Mouse (Mus musculus) Patski (cell line): ENCODE measurements around the gene Rtca. TPM values are rescaled to one million over a fixed set of nuclear protein-coding genes. Genes with fewer than 3 reads are reported as not detected.

ENCODE experiments used
- ATAC-seq: fragments of 100-300 bp; one replicate; pipeline ENCODE4 v1.8.0; 2021
- CTCF ChIA-PET: fragments of 350-600 bp; sonication (Branson Sonifier 250); formaldehyde crosslinking; loops from one replicate; lab custom pipeline; 2022; ENCODE audit warnings: inconsistent platforms; lab: Charles Lee
- POLR2A ChIA-PET: fragments of 350-600 bp; sonication (Branson Sonifier 250); formaldehyde crosslinking; loops from one replicate; lab custom pipeline; 2022; ENCODE audit warnings: antibody characterized with exemption, inconsistent platforms; lab: Charles Lee
- DNase-seq: peaks from one replicate; pipeline ENCODE4 v3.0.0-alpha.2; 2011; ENCODE audit warnings: low read depth, low spot score
- H3K27me3 ChIP-seq: fragments of 371-371 bp; one replicate; pipeline ENCODE4 v1.5.1; 2021
- CTCF ChIP-seq: fragments of 100-300 bp; IDR thresholded peaks from one replicate; pipeline ENCODE4 v1.5.1; 2021
- in situ Hi-C: fragments of 300-500 bp; cut with MboI; formaldehyde crosslinking; loops from 3 replicates; pipeline ENCODE4 v1.11.1; 2018; ENCODE audit warnings: low pct_unique_long_range_greater_than_20kb, mixed read lengths
- polyA plus RNA-seq: library from polyadenylated mRNA; unstranded; gene quantifications from one replicate; pipeline ENCODE4 v1.2.3, GENCODE M21; 2021

Gene Rtca
- polyA plus RNA-seq, 1 experiment from 2014 or later: 101 TPM

DNA sequence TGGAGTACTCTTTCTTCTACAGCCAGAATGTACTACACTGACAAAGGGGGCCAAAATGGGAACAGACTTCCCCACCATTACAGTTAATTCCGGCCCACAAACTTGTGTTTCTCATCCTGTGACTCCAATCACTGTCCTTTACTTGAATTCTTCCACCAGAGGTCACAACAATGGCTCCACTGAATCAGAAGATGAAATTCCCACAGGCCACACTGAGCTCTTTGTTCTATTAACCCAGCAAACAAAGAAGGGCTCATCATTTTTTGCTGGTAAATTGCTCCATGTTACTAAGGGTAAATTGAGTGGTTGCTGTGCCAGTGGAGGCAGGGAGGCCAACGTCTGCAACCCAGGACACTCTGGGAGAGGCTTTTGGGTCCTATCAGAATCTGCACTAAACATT lies 27.9 kb downstream of the Rtca start:
- no peak for ATAC-seq
- ChIA-PET POLR2A (interaction anchor here (0.6 kb wide), 1 partner anchor 80 kb away, joined by 3 read pairs; no protein-coding TSS in a partner anchor), CTCF (interaction anchor here (1.0 to 1.4 kb wide), 3 partner anchors 10 to 55 kb away, joined by 3 to 5 read pairs (median 4); no protein-coding TSS in a partner anchor)
- in situ Hi-C loops: no loop called here
- TF ChIP-seq CTCF: no peak
- DNase-seq: no peak
- H3K27me3 ChIP-seq: no peaks in the 10 kb centered on the region

DNA sequence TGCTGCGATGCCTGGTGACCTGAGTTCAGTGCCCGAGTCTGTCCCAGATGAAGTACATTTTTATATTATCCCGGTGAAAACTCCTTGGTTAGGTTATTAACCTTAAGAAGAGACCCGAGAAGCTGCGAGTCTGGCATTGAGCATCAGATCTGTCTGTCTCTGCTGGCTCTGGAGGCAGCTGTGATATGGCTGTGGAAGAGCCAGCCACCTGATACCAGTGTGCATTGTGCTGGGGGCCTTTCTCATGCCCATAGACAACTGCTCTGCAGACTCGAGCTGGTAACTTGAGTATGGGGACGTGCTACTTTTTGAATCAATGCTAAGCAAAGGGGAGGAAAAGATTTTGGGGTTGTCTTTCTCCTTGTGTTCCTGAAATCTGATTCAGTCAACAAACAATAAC lies 30.7 kb downstream of the Rtca start:
- in situ Hi-C loops: no loop called here
- ATAC-seq (no peak), DNase-seq (no peak)
- ChIA-PET POLR2A (no interaction called here), CTCF (interaction anchor here (0.8 to 3.1 kb wide), 5 partner anchors 8 to 146 kb away, joined by 3 to 8 read pairs (median 4); no protein-coding TSS in a partner anchor)
- H3K27me3 ChIP-seq: no peaks in the 10 kb centered on the region
- TF ChIP-seq CTCF: no peak

DNA sequence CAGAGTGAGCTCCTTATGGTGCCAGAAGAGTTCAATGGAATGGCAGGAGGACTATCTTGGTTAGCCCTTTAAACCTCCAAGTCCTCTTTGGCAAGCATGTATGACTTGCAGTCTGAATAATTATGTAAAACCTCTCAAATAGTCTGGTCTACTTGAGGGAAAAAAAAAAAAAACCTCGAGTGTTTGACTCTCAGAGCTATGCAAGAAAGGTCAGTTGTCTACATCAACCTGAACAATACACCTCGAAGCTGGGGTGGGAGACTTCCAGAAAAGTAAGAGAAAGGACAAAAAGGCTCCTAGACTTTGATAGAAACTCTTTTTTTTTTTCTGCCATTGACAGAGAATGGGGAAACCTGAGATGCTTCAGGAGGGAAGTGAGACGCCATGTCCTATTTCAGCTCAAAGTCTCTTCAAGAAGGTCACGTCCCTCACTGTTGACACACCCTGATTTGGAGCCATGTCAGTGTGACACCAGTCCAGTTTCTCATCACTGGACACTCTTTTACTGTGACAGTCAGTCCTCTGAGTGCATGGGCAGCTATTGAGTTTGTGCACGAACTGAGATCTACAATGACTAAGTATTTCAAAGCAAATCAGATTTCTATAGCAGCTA lies 31.2 kb downstream of the Rtca start:
- in situ Hi-C loops: no loop called here
- POLR2A ChIA-PET: no interaction called here
- TF ChIP-seq CTCF: no peak
- DNase-seq (no peak), ATAC-seq (no peak)
- CTCF ChIA-PET: interaction anchor here (0.8 to 3.1 kb wide), 5 partner anchors 9 to 145 kb away, joined by 3 to 8 read pairs (median 4); no protein-coding TSS in a partner anchor
- no peaks in the 10 kb centered on the region for H3K27me3 ChIP-seq

DNA sequence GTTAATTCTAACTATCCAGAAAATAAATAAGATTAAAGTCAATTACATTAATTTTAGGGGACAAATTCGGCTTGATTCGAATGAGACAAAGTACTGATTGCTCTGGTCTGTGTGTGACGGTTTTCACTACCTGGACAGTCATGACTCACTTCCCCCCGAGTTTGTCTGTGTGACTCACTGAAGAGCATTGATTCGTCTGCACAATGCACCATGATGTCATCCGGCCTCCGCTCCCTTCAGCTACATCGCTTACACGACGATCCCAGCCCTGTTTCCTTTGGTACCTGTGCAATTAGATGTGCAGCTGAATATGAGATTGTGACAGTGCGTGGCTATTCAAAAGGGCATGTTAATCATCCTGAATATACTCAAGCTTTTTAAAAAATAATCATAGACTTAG lies 33.4 kb downstream of the Rtca start:
- DNase-seq (peak; percentile 28), ATAC-seq (peak; percentile 78)
- no peaks in the 10 kb centered on the region for H3K27me3 ChIP-seq
- in situ Hi-C loops: no loop called here
- POLR2A ChIA-PET: interaction anchor here (0.5 to 1.5 kb wide), 3 partner anchors 50 to 91 kb away, joined by 3 to 4 read pairs (median 3); no protein-coding TSS in a partner anchor
- CTCF ChIA-PET: interaction anchor here (1.0 to 3.1 kb wide), 4 partner anchors 24 to 134 kb away, joined by 3 to 8 read pairs (median 4); no protein-coding TSS in a partner anchor
- no peak for TF ChIP-seq CTCF

DNA sequence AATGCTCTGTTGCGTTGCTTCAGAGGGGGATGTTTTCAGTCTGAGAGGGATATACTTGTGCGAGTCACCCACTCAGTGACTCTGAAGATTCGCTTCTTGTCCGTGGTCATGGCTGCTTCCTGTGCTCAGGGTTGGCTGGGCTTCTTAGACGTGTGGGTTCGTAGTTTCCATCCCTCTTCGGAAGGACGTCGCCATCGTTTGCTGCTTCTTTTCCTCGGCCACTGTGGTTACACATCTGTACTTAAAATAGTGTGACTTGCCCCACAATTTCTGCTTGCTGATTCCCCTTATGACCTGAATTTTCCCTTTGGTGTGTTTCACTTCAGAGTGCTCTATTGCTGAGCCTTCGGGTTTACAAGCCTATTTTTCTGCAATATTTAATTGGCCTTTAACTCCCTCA lies 42.3 kb downstream of the Rtca start:
- no peak for TF ChIP-seq CTCF
- ATAC-seq (no peak), DNase-seq (no peak)
- no peaks in the 10 kb centered on the region for H3K27me3 ChIP-seq
- in situ Hi-C loops: no loop called here
- ChIA-PET CTCF (interaction anchor here (1.2 to 1.7 kb wide), 2 partner anchors 11 to 41 kb away, joined by 3 to 4 read pairs; no protein-coding TSS in a partner anchor), POLR2A (no interaction called here)

DNA sequence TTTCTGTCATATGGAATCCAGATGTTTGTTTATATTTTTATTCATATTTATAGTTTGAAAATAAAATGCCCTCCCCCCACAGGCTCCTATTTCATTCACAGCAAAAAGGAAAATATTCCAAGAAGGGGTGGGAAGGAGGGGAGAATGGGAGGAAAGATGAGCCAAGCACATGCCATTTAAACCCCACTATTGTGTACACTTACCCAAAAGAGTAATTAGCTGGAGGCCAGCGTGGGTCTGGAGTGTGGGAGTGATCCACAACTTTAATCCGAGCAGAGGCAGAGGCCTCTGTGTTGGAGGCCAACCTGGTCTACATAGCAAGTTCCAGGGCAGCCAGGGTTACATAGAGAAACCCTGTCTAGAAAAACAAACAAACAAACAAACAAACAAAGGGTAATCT lies 43.7 kb downstream of the Rtca start:
- in situ Hi-C loops: no loop called here
- POLR2A ChIA-PET: no interaction called here
- TF ChIP-seq CTCF: no peak
- CTCF ChIA-PET: interaction anchor here (0.7 to 1.8 kb wide), 2 partner anchors 19 to 40 kb away, joined by 3 to 5 read pairs; no protein-coding TSS in a partner anchor
- DNase-seq (no peak), ATAC-seq (no peak)
- no peaks in the 10 kb centered on the region for H3K27me3 ChIP-seq

DNA sequence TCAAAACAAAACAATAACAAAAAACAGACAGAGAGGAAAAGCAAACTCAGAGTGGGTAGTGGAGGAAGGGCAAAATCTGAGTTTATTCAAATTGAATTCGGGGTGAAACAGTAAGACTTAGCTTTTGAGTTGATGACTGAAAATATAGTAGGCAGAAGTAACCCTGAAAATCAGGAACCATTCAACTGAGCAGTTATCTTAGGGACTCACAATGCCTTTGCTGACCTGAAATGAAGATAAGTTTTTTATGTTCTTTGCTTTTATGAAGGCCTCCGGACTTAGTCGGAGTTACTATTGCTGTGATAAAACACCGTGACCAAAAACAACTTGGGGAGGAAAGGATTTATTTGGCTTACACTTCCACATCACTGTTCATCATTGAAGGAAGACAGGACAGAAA lies 47.0 kb downstream of the Rtca start:
- POLR2A ChIA-PET: no interaction called here
- no peak for TF ChIP-seq CTCF
- DNase-seq (no peak), ATAC-seq (no peak)
- no peaks in the 10 kb centered on the region for H3K27me3 ChIP-seq
- CTCF ChIA-PET: no interaction called here
- in situ Hi-C loops: no loop called here

DNA sequence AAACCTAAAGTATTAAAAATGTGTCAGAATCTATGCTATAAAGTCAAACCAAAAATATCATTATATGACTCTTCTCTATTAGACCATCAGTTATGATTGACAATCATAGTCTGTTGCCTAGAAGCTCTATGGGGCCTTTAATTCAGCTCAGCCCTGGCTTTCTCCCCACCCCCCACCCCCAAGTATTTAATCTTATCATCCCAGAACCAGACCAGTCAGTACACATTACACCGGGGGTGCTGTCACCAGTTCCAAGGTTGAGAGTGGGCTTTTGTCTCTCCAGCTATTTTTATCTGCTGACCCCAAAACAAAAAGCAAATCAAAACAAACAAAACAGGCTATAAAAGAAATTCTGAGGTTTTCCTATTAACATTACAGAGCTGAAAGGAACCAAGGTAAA lies 53.5 kb downstream of the Rtca start:
- ATAC-seq (no peak), DNase-seq (no peak)
- ChIA-PET CTCF (no interaction called here), POLR2A (interaction anchor here (0.9 kb wide), 1 partner anchor 34 kb away, joined by 4 read pairs; no protein-coding TSS in a partner anchor)
- no peak for TF ChIP-seq CTCF
- no peaks in the 10 kb centered on the region for H3K27me3 ChIP-seq
- in situ Hi-C loops: no loop called here

DNA sequence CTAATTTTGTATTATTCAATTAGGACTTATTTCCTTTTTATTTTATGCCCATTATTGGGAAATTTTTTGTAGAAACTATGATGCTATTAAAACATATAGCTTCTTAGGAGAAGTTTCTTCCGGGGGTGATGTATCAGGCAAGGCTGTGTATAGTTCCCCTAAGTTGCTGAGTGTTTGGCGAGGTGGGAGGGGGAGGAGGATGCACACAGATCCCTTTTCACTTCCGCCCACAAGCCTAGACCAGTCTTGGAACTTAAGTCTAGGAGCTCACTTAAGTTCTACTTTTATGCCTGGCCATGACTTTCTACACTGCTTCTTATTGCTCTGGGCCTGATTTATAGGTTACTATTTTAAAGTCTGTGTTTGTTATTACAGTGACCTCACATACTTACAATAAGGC lies 57.3 kb downstream of the Rtca start:
- no peak for TF ChIP-seq CTCF
- CTCF ChIA-PET: interaction anchor here (0.9 to 1.1 kb wide), 2 partner anchors 8 to 23 kb away, joined by 3 read pairs; no protein-coding TSS in a partner anchor
- in situ Hi-C loops: no loop called here
- POLR2A ChIA-PET: no interaction called here
- H3K27me3 ChIP-seq: no peaks in the 10 kb centered on the region
- DNase-seq (no peak), ATAC-seq (no peak)

DNA sequence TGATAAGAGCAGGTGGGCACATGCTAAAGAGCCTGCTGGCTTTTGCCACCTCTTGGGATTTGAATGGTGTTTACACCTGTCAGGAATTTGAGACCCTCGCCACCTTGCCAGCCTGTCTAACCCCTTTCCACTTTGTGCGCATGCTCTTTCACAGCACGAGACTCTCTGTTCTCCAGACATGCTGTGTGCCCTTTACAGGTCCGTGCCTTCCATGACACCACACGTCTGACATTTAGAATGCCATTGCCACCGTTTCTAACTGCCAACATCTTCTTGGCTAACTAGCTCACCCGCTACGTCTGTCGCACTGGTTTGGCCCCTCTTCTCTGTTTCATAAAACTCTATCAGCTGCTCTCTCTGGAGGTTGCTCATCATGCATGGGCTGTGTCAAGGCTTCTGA lies 63.7 kb downstream of the Rtca start:
- CTCF ChIA-PET: no interaction called here
- POLR2A ChIA-PET: no interaction called here
- DNase-seq (no peak), ATAC-seq (no peak)
- TF ChIP-seq CTCF: no peak
- in situ Hi-C loops: no loop called here
- H3K27me3 ChIP-seq: peaks cover under 1% of the 10 kb centered on the region

DNA sequence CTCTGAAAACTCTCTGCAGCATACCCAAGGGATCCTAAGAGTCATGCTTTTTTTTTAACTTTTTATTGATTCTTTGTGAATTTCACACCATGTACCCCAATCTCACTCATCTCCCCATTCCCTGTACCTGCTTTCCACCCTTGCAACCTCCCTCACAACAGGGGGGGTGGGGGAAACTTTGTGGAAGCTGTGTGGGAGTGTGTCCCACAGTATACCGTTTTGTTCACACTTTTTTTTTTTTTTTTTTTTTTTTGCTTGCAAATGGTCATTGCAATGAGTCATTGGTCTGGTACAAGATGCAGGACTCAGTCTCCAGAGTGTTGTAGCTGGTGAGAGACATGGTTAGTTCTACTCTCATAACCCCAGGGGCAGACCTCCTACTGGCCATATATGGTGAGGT lies 65.2 kb downstream of the Rtca start:
- no peak for ATAC-seq
- DNase-seq: no peak
- peaks cover 6% of the 10 kb centered on the region for H3K27me3 ChIP-seq
- POLR2A ChIA-PET: no interaction called here
- TF ChIP-seq CTCF: no peak
- in situ Hi-C loops: no loop called here
- CTCF ChIA-PET: interaction anchor here (1.4 kb wide), 1 partner anchor 9 kb away, joined by 3 read pairs; no protein-coding TSS in a partner anchor
